Mouse (Mus musculus) intestine, postnatal 0 days (tissue): ENCODE results near the gene Olfr896-ps1. TPM values are rescaled to one million over a fixed set of nuclear protein-coding genes. Genes with fewer than 3 reads are reported as not detected.

ENCODE experiments used
- ATAC-seq: fragments of 200-750 bp; cut with Nextera tagmentation; 2 replicates; pipeline ENCODE4 v1.8.0; 2017; ENCODE audit warnings: mild to moderate bottlenecking, moderate TSS enrichment, moderate library complexity
- H3K27ac ChIP-seq: fragments of 300-500 bp; sonication (generic); 2 replicates; pipeline ENCODE4 v1.5.1; 2014; ENCODE audit warnings: mild to moderate bottlenecking, low read depth, low read length, moderate library complexity
- H3K27me3 ChIP-seq: fragments of 300-500 bp; sonication (generic); replicated peaks from 2 replicates; pipeline ENCODE4 v1.6.1; 2014; ENCODE audit warnings: low read length, mixed read lengths; ENCODE audit not compliant: control insufficient read depth, insufficient read depth
- H3K36me3 ChIP-seq: fragments of 300-500 bp; sonication (generic); 2 replicates; pipeline ENCODE4 v1.6.1; 2014; ENCODE audit warnings: mild to moderate bottlenecking, moderate library complexity; ENCODE audit not compliant: control insufficient read depth, insufficient read depth
- H3K4me1 ChIP-seq: fragments of 300-500 bp; sonication (generic); replicated peaks from 2 replicates; pipeline ENCODE4 v1.6.1; 2014; ENCODE audit warnings: antibody characterized with exemption, low read length, mixed read lengths; ENCODE audit not compliant: control insufficient read depth, insufficient read depth
- H3K4me2 ChIP-seq: fragments of 300-500 bp; sonication (generic); replicated peaks from 2 replicates; pipeline ENCODE4 v1.6.1; 2014; ENCODE audit warnings: low read depth, mild to moderate bottlenecking, moderate library complexity
- H3K4me3 ChIP-seq: fragments of 300-500 bp; sonication (generic); 2 replicates; pipeline ENCODE4 v1.5.1; 2014; ENCODE audit warnings: low read depth, low read length
- H3K9ac ChIP-seq: fragments of 300-500 bp; sonication (generic); 2 replicates; pipeline ENCODE4 v1.6.1; 2014; ENCODE audit warnings: mild to moderate bottlenecking, low read depth, low read length
- H3K9me3 ChIP-seq: fragments of 300-500 bp; sonication (generic); 2 replicates; pipeline ENCODE4 v1.6.1; 2016; ENCODE audit warnings: mixed run types; ENCODE audit not compliant: control insufficient read depth
- CTCF ChIP-seq: sonication (generic); IDR thresholded peaks from 2 replicates; pipeline ENCODE4 v1.5.1; 2016; ENCODE audit warnings: low read depth, mild to moderate bottlenecking, control low read depth, antibody characterized with exemption, moderate library complexity
- WGBS: fragments of 180-500 bp; shearing (Covaris S2); extraction: QIAGEN DNeasy Blood & Tissue Kit; methylation state at CpG from one replicate; pipeline ENCODE4 v1.1.7; 2014; 5-methylcytosine and 5-hydroxymethylcytosine counted together
- polyA plus RNA-seq: library from polyadenylated mRNA; unstranded; fragments of >200 nt; fragmentation: Nextera tagmentation; extraction: Ambion mirVana; gene quantifications from 2 replicates; pipeline ENCODE4 v1.2.1, GENCODE M21; 2015

The Olfr896-ps1 gene
- not detected in 2 replicates for polyA plus RNA-seq

GRCm38 (mm10) chr9:38290807-38291206 is at the start of gene Olfr896-ps1:
Gene Olfr896-ps1, plus strand, starts transcription at chr9:38291107.
- Histone ChIP-seq H3K4me2 (no peak within 1 kb of the TSS), H3K36me3 (no peaks in the 10 kb centered on the region), H3K9ac (no peak within 1 kb of the TSS), H3K4me1 (no peaks in the 10 kb centered on the region), H3K4me3 (no peak within 1 kb of the TSS), H3K27me3 (no peaks in the 10 kb centered on the region), H3K9me3 (no peaks in the 10 kb centered on the region), H3K27ac (no peak within 1 kb of the TSS)
- WGBS: 82% methylated on average over 1 of the region's 1 CpGs
- no peak for ATAC-seq
- TF ChIP-seq CTCF: no peak

GRCm38 (mm10) chr9:38252474-38252873 is 38.4 kb upstream of the Olfr896-ps1 start, which contains the start of gene Olfr143:
Gene Olfr143, plus strand, starts transcription at chr9:38252774.
- H3K36me3 ChIP-seq: no peaks in the 10 kb centered on the region
- H3K27ac ChIP-seq: no peak within 1 kb of the TSS
- H3K9me3 ChIP-seq: no peaks in the 10 kb centered on the region
- no peak within 1 kb of the TSS for H3K4me2 ChIP-seq
- ATAC-seq: no peak
- H3K4me1 ChIP-seq: no peaks in the 10 kb centered on the region
- H3K4me3 ChIP-seq: no peak within 1 kb of the TSS
- TF ChIP-seq CTCF: no peak
- H3K27me3 ChIP-seq: no peaks in the 10 kb centered on the region
- H3K9ac ChIP-seq: no peak within 1 kb of the TSS

DNA sequence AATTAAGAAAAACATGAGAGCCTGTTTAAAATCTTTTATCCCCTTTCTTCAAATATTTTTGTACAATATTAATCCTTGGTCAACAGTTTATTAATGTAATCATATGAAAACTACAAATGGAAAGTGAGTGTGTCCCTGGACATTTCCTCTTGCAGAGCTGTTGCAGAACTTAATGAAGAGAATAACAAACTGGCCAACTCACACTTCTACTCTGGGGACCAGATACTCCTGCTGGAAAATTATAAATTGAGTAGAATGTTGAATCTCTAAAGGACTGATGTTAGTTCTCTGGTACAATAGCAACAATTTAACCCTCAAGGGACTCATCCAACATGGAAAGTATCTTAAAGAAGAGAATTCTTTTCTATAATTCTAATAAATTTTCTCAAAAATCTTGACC is 23.4 kb upstream of the Olfr896-ps1 start, which contains the start of gene Olfr895:
Gene Olfr895 (plus strand): TSS at position 301 of the 400 bp plus-strand sequence.
- no peak for TF ChIP-seq CTCF
- no peak for ATAC-seq
- Histone ChIP-seq H3K4me2 (no peak within 1 kb of the TSS), H3K27me3 (no peaks in the 10 kb centered on the region), H3K4me3 (no peak within 1 kb of the TSS), H3K36me3 (no peaks in the 10 kb centered on the region), H3K9me3 (no peaks in the 10 kb centered on the region), H3K4me1 (no peaks in the 10 kb centered on the region), H3K9ac (no peak within 1 kb of the TSS), H3K27ac (no peak within 1 kb of the TSS)

DNA sequence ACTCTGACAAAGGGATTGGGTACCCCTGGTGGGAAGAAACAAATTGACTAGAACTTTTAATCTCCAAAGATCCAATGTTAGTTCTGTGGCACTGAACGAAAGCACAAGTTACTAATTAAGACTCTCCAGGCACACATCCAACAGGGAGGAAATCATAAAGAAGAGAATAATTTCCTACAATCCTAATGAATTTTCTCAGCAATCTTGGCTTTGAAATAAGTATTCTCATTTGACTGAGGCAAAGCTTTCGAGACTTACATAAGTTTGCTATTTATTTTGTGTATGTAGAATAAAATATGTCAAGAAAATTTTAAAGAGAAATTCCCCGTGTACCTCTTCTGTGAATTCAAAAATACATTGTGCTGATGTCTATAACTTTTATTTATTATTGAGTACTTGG is 37.9 kb downstream of the Olfr896-ps1 start, which contains the start of gene Olfr25:
Gene Olfr25 (plus strand): TSS at position 301 of the 400 bp plus-strand sequence.
- no peak within 1 kb of the TSS for H3K27ac ChIP-seq
- H3K4me2 ChIP-seq: no peak within 1 kb of the TSS
- H3K9ac ChIP-seq: no peak within 1 kb of the TSS
- H3K4me1 ChIP-seq: no peaks in the 10 kb centered on the region
- H3K9me3 ChIP-seq: no peaks in the 10 kb centered on the region
- no peak for TF ChIP-seq CTCF
- no peak within 1 kb of the TSS for H3K4me3 ChIP-seq
- no peak for ATAC-seq
- 81% methylated on average over 3 of the region's 3 CpGs for WGBS
- no peaks in the 10 kb centered on the region for H3K27me3 ChIP-seq
- H3K36me3 ChIP-seq: no peaks in the 10 kb centered on the region

Other genes starting within 250 kb of the Olfr896-ps1 start
- gene Olfr884, start 244.6 kb upstream of the Olfr896-ps1 start, polyA plus RNA-seq: not detected in 2 replicates
- not detected in 2 replicates for gene Olfr885, start 229.8 kb upstream of the Olfr896-ps1 start, polyA plus RNA-seq
- not detected in 2 replicates for gene Olfr887, start 207.0 kb upstream of the Olfr896-ps1 start, polyA plus RNA-seq
- gene Olfr888, start 183.0 kb upstream of the Olfr896-ps1 start, polyA plus RNA-seq: not detected in 2 replicates
- not detected in 2 replicates for gene Olfr889, start 175.9 kb upstream of the Olfr896-ps1 start, polyA plus RNA-seq
- not detected in 2 replicates for gene Olfr890, start 148.6 kb upstream of the Olfr896-ps1 start, polyA plus RNA-seq
- not detected in 2 replicates for gene Olfr891, start 110.3 kb upstream of the Olfr896-ps1 start, polyA plus RNA-seq
- gene Olfr893, start 82.7 kb upstream of the Olfr896-ps1 start, polyA plus RNA-seq: not detected in 2 replicates
- not detected in 2 replicates for gene Olfr894, start 73.1 kb upstream of the Olfr896-ps1 start, polyA plus RNA-seq
- gene Olfr143, start 38.3 kb upstream of the Olfr896-ps1 start, polyA plus RNA-seq: not detected in 2 replicates
- not detected in 2 replicates for gene Olfr895, start 23.3 kb upstream of the Olfr896-ps1 start, polyA plus RNA-seq
- not detected in 2 replicates for gene Olfr25, start 38.0 kb downstream of the Olfr896-ps1 start, polyA plus RNA-seq
- not detected in 2 replicates for gene Olfr898, start 57.3 kb downstream of the Olfr896-ps1 start, polyA plus RNA-seq
- not detected in 2 replicates for gene Olfr250, start 75.8 kb downstream of the Olfr896-ps1 start, polyA plus RNA-seq
- not detected in 2 replicates for gene Olfr251, start 86.0 kb downstream of the Olfr896-ps1 start, polyA plus RNA-seq
- not detected in 2 replicates for gene Olfr147, start 110.6 kb downstream of the Olfr896-ps1 start, polyA plus RNA-seq
- gene Olfr901, start 138.3 kb downstream of the Olfr896-ps1 start, polyA plus RNA-seq: not detected in 2 replicates
- not detected in 2 replicates for gene Olfr902, start 156.5 kb downstream of the Olfr896-ps1 start, polyA plus RNA-seq
- gene Olfr904, start 172.0 kb downstream of the Olfr896-ps1 start, polyA plus RNA-seq: not detected in 2 replicates
- not detected in 2 replicates for gene Olfr905, start 180.0 kb downstream of the Olfr896-ps1 start, polyA plus RNA-seq
- gene Olfr906, start 196.0 kb downstream of the Olfr896-ps1 start, polyA plus RNA-seq: not detected in 2 replicates
- not detected in 2 replicates for gene Olfr907, start 204.7 kb downstream of the Olfr896-ps1 start, polyA plus RNA-seq
- not detected in 2 replicates for gene Olfr911-ps1, start 230.5 kb downstream of the Olfr896-ps1 start, polyA plus RNA-seq
- gene Olfr910, start 246.7 kb downstream of the Olfr896-ps1 start, polyA plus RNA-seq: not detected in 2 replicates